ENCODE assay signal across 8 mouse cellular contexts in the genomic region with DNA sequence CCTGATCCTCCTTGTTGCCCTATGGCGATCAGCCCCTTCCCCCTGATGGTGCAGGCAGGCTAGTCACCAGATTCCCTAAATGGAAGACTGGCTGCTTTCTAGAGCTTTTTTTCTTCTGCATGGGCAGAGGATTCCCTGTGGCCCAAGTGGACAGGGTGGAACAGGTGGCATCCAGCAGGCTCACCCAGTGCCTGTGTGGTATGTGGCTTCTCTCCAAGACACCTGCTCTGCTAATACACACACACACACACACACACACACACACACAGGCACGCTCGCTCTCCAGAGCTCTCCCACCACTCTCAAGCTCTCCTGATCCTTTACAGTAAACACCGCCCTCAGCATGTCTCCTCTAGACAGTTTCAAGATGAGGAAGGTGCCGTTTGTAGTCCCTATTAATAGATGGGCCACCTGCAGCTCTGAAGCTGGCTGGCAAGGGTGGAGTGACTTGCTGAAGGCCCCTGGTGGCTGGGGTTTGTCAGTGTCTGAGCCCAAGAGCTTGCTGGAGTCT.
DNase-seq lines count a peak whose midpoint lies in the region; ATAC-seq and TF ChIP-seq lines count a peak whose summit lies in the region.
"Had no signal": no experiment of that assay in that cellular context is flagged by ENCODE, and none has a peak within 500 bp of the region (broad histone marks: within the 10 kb centered on the region; RNA-seq: fewer than 3 reads in every experiment).

No protein-coding gene starts in this region.

- ATAC-seq in CD4-positive, CD25-positive, alpha-beta regulatory T cell, adult 4 months: peak; percentile 54
- peak; percentile 46; the same call in 1 of the 2 replicates for ATAC-seq in intestine, embryonic 15.5 days
- peak; percentile 39; the same call in 1 of the 2 replicates for ATAC-seq in stomach, embryonic 16.5 days (ENCODE audit: insufficient read depth, low FRiP score)

- H3K4me2 ChIP-seq in intestine, embryonic 15.5 days (replicated peaks): no peak overlapping the region
- H3K4me2 ChIP-seq in stomach, embryonic 16.5 days (ENCODE audit: low read depth, low read length): no peak overlapping the region

- H3K9me3 ChIP-seq in intestine, embryonic 15.5 days: no peaks in the 10 kb centered on the region
- no peaks in the 10 kb centered on the region for H3K9me3 ChIP-seq in stomach, embryonic 16.5 days (replicated peaks; ENCODE audit: control insufficient read depth, low read length)

- no peak overlapping the region for H3K4me3 ChIP-seq in intestine, embryonic 15.5 days (replicated peaks)
- H3K4me3 ChIP-seq in lung, adult 2 months (replicated peaks; ENCODE audit: extremely low read depth, low read depth, low read length): no peak overlapping the region
- H3K4me3 ChIP-seq in stomach, embryonic 16.5 days (replicated peaks; ENCODE audit: low read length): no peak overlapping the region
- H3K4me3 ChIP-seq: erythroblast, embryonic 14.5 days had no signal

- peaks cover 30% of the 10 kb centered on the region for H3K4me1 ChIP-seq in intestine, embryonic 15.5 days (replicated peaks)
- peaks cover 6% of the 10 kb centered on the region for H3K4me1 ChIP-seq in lung, adult 2 months (ENCODE audit: control insufficient read depth, insufficient read depth, low read length)
- peaks cover 11% of the 10 kb centered on the region; the same call in 1 of the 2 replicates for H3K4me1 ChIP-seq in stomach, embryonic 16.5 days (ENCODE audit: control insufficient read depth, insufficient read depth, low read length)

- TF ChIP-seq CTCF in lung, adult 2 months (IDR thresholded peaks at IDR 0.05; ENCODE audit: insufficient read depth, low read length): no peak

- H3K36me3 ChIP-seq in intestine, embryonic 15.5 days: no peaks in the 10 kb centered on the region
- H3K36me3 ChIP-seq in stomach, embryonic 16.5 days (ENCODE audit: control insufficient read depth, insufficient read depth, low read length): no peaks in the 10 kb centered on the region

- TF ChIP-seq POLR2A in lung, adult 2 months (IDR thresholded peaks at IDR 0.05; ENCODE audit: borderline replicate concordance, extremely low read depth, low read depth, low read length): no peak

- DNase-seq in R1 (ENCODE audit: low read depth, low spot score): peak; percentile 11
- peak; percentile 26 for DNase-seq in lung, adult 2 months
- DNase-seq in right cerebral cortex, adult 2 months (ENCODE audit: low spot score in 2 of 2): no peak
- DNase-seq in layer of hippocampus, adult 8-10 months (ENCODE audit: low spot score in 2 of 2): no peak

- 55% methylated on average over 5 of the region's 5 CpGs for WGBS in intestine, embryonic 15.5 days
- 56% methylated on average over 5 of the region's 5 CpGs for WGBS in lung, adult 2 months
- 43% methylated on average over 5 of the region's 5 CpGs for WGBS in stomach, embryonic 16.5 days

- no peak overlapping the region for H3K27ac ChIP-seq in intestine, embryonic 15.5 days
- H3K27ac ChIP-seq in stomach, embryonic 16.5 days (ENCODE audit: low read length): no peak overlapping the region

- no peaks in the 10 kb centered on the region for H3K27me3 ChIP-seq in intestine, embryonic 15.5 days (replicated peaks)
- no peaks in the 10 kb centered on the region for H3K27me3 ChIP-seq in stomach, embryonic 16.5 days (ENCODE audit: control insufficient read depth, insufficient read depth, low read length)

- H3K9ac ChIP-seq in intestine, embryonic 15.5 days: no peak overlapping the region
- no peak overlapping the region for H3K9ac ChIP-seq in stomach, embryonic 16.5 days (ENCODE audit: low read length)

Comparison
In these comparisons a context has a peak if more than half of its experiments do, and no peak if none do; other contexts are left out.
1. DNase-seq: peak in R1 (single experiment) and lung, adult 2 months (single experiment); none in right cerebral cortex, adult 2 months (0 of 2) and layer of hippocampus, adult 8-10 months (0 of 2).
2. Peak in every context shown above with its lines, with median percentiles within 50 percentile points of each other: ATAC-seq.